Comparison of ENCODE assay signal across 8 mouse cellular contexts in the genomic region with DNA sequence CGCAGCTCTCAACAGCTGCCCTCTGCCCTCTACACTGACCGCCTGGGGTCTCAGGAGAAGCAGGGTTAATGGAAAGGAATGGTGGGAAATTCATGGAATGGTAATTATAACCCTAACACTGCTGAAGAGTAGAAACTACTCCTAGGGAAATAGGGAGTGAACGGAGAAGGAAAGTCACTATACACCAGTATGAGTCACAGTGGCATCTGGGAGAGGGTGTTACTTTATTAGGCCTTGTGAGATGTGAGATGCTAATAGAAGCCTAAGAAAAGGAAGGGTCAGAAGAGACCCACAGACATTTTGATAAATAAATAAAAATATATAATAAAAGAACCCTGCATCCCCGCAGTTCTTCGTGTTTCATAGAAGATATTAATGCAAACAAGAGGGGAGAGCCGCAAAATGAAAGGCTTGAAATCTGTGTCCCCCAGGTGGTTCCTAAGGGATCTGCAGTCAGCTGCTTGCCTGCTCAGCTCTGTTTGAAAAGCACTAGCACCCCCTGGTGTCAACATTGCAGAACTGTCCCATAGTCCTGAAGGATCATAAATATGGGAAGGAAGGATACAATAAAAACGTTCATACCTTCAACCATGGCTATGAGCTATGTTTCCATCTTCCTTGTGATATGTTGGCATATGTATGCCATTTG. TPM values are rescaled to one million over a fixed set of nuclear protein-coding genes. Genes with fewer than 3 reads are reported as not detected.
DNase-seq lines count a peak whose midpoint lies in the region; ATAC-seq and TF ChIP-seq lines count a peak whose summit lies in the region.

No protein-coding gene starts in this region.

- 31% methylated on average over 7 of the region's 7 CpGs for whole genome bisulfite sequencing in midbrain, embryonic 14.5 days
- WGBS in spleen, adult 2 months: 39% methylated on average over 7 of the region's 7 CpGs

- H3K27me3 ChIP-seq in midbrain, embryonic 14.5 days (ENCODE audit: control insufficient read depth, insufficient read depth, low read length): no peaks in the 10 kb centered on the region
- H3K27me3 ChIP-seq in spleen, adult 2 months (ENCODE audit: control insufficient read depth, insufficient read depth, low read length): no peaks in the 10 kb centered on the region

- H3K4me2 ChIP-seq in midbrain, embryonic 14.5 days (ENCODE audit: low read length): no peak overlapping the region

- no peak for TF ChIP-seq POLR2A in spleen, adult 2 months (IDR thresholded peaks at IDR 0.05; ENCODE audit: low read depth, low read length)

- no peak overlapping the region for H3K9ac ChIP-seq in midbrain, embryonic 14.5 days (replicated peaks; ENCODE audit: low read length)

- no peaks in the 10 kb centered on the region for H3K4me1 ChIP-seq in midbrain, embryonic 14.5 days (ENCODE audit: control insufficient read depth, insufficient read depth, low read length)
- H3K4me1 ChIP-seq in spleen, adult 2 months (ENCODE audit: control insufficient read depth, insufficient read depth, insufficient read length): no peaks in the 10 kb centered on the region

- H3K4me3 ChIP-seq in midbrain, embryonic 14.5 days (replicated peaks; ENCODE audit: low read depth, low read length): no peak overlapping the region
- no peak overlapping the region for H3K4me3 ChIP-seq in spleen, adult 2 months (ENCODE audit: extremely low read depth, insufficient read depth, insufficient read length)

- peak; percentile 86 for ATAC-seq in midbrain, embryonic 14.5 days (ENCODE audit: low FRiP score, low TSS enrichment)

- no peaks in the 10 kb centered on the region for H3K9me3 ChIP-seq in midbrain, embryonic 14.5 days (ENCODE audit: control insufficient read depth, low read length)

- H3K36me3 ChIP-seq in midbrain, embryonic 14.5 days (ENCODE audit: control insufficient read depth, insufficient read depth, low read length): no peaks in the 10 kb centered on the region
- H3K36me3 ChIP-seq in spleen, adult 2 months (ENCODE audit: control insufficient read depth, insufficient read depth, low read length): no peaks in the 10 kb centered on the region

- intact Hi-C loops in left cerebral cortex, postnatal 4 days (cut with DNase I): loop anchor here (2.0 to 10.0 kb wide), 2 partner anchors 581 to 761 kb away; no protein-coding TSS in a partner anchor

- TF ChIP-seq CTCF in spleen, adult 2 months (IDR thresholded peaks at IDR 0.05; ENCODE audit: extremely low read depth, insufficient read depth, insufficient read length, insufficient replicate concordance): peak; percentile 78; the same call in 1 of the 2 replicates

- no peak overlapping the region for H3K27ac ChIP-seq in midbrain, embryonic 14.5 days (replicated peaks; ENCODE audit: low read depth, low read length)
- no peak overlapping the region for H3K27ac ChIP-seq in spleen, adult 2 months (ENCODE audit: insufficient read depth, low read length)

- peak; percentile 89 for DNase-seq in 416B (ENCODE audit: low read depth)
- DNase-seq in adrenal gland, postnatal 10 days: peak; percentile 84
- DNase-seq in embryo, embryonic 9.5 days (ENCODE audit: extremely low spot score): peak; percentile 72
- peak; percentile 14 for DNase-seq in gonadal fat pad, adult 2 months (ENCODE audit: low read depth)
- peak; percentile 65 for DNase-seq in kidney, adult 18-20 months
- DNase-seq in left cerebral cortex, postnatal 4 days: peak; percentile 78
- peak; percentile 95 for DNase-seq in midbrain, embryonic 14.5 days
- DNase-seq in spleen, adult 2 months (ENCODE audit: low read depth in 1 of 2, low spot score in 2 of 2): peak; percentile 34 to 42

RNA-seq across cellular contexts. Expression of gene Eif5a2, which starts 35.1 kb away (rescaled TPM):
- total RNA-seq in adrenal gland, postnatal 10 days (2021): 1 to 10 TPM; 2.8 to 3.5 TPM
- polyA plus RNA-seq in gonadal fat pad, adult 2 months (2012; rRNA removed): 0.91 and 1.1 TPM in 2 replicates
- total RNA-seq in left cerebral cortex, postnatal 4 days (2021): 10 to 100 TPM; 15.9 to 16.7 TPM
- 11.9 and 15.0 TPM in 2 replicates for polyA plus RNA-seq in midbrain, embryonic 14.5 days (2014; fragmentation: Nextera tagmentation; extraction: Ambion mirVana)
- 0.69 and 0.88 TPM in 2 replicates for polyA plus RNA-seq in spleen, adult 2 months (2012; rRNA removed)

RNA-seq across cellular contexts. Expression of gene Slc2a2, which starts 48.3 kb away (rescaled TPM):
- total RNA-seq in adrenal gland, postnatal 10 days (2021): 10 to 100 TPM; 16.7 to 50.5 TPM
- 0.42 and 1.0 TPM in 2 replicates for polyA plus RNA-seq in gonadal fat pad, adult 2 months (2012; rRNA removed)
- total RNA-seq in left cerebral cortex, postnatal 4 days (2021): not detected
- polyA plus RNA-seq in midbrain, embryonic 14.5 days (2014; fragmentation: Nextera tagmentation; extraction: Ambion mirVana): 0.19 TPM in 1 of 2 replicates, not detected in the other
- 0.11 TPM in 1 of 2 replicates, not detected in the other for polyA plus RNA-seq in spleen, adult 2 months (2012; rRNA removed)

RNA-seq across cellular contexts. Expression of gene Rpl22l1, which starts 59.3 kb away (rescaled TPM):
- 100 to 1,000 TPM; 228 to 260 TPM for total RNA-seq in adrenal gland, postnatal 10 days (2021)
- 7.9 and 9.6 TPM in 2 replicates for polyA plus RNA-seq in gonadal fat pad, adult 2 months (2012; rRNA removed)
- 100 to 1,000 TPM; 214 to 223 TPM for total RNA-seq in left cerebral cortex, postnatal 4 days (2021)
- polyA plus RNA-seq in midbrain, embryonic 14.5 days (2014; fragmentation: Nextera tagmentation; extraction: Ambion mirVana): 267 and 312 TPM in 2 replicates
- polyA plus RNA-seq in spleen, adult 2 months (2012; rRNA removed): 4.4 and 5.6 TPM in 2 replicates

Comparison
In these comparisons a context has a peak if more than half of its experiments do, and no peak if none do; other contexts are left out.
1. DNase-seq: peak in every context shown above with its lines; median percentile 95 in midbrain, embryonic 14.5 days; 89 in 416B; 84 in adrenal gland, postnatal 10 days; 78 in left cerebral cortex, postnatal 4 days; 72 in embryo, embryonic 9.5 days; 65 in kidney, adult 18-20 months; 38 in spleen, adult 2 months; 14 in gonadal fat pad, adult 2 months.
2. RNA of gene Rpl22l1, which starts 59.3 kb away (polyA plus RNA-seq): 267 to 312 TPM in midbrain, embryonic 14.5 days; 7.9 to 9.6 TPM in gonadal fat pad, adult 2 months and 4.4 to 5.6 TPM in spleen, adult 2 months; every median in the first group is over 10 times any median in the second.